Mouse (Mus musculus): ENCODE measurements at regions not wholly inside any gene's neighbourhood (a gene's known extent, or its start where the extent isn't known, plus 50 kb on each side); places are given as distances from the start of the nearest gene placed in this dataset.
A peak's percentile ranks its signal among the peaks of the same experiment; 100 is the strongest.

MicroRNAs in the stretch of these regions (microRNA counts, 519-probe panel; counts per million panel counts)
- microRNA mmu-miR-205 = 5,387 counts per million, percentile 96 among the panel's probes with 10 or more counts
